Mouse (Mus musculus) ovary, adult 18-20 months (tissue): ENCODE results near the gene Cdk7.
"Not testable (repeated sequence)": the region's sequence is repeated elsewhere in the genome, so short reads cannot be mapped to it uniquely, and the experiment has no call there.

Experiments
- DNase-seq: peaks from one replicate; pipeline ENCODE4 v3.0.0; 2022; ENCODE audit warnings: low spot score, mixed read lengths

Cdk7 gene

DNA sequence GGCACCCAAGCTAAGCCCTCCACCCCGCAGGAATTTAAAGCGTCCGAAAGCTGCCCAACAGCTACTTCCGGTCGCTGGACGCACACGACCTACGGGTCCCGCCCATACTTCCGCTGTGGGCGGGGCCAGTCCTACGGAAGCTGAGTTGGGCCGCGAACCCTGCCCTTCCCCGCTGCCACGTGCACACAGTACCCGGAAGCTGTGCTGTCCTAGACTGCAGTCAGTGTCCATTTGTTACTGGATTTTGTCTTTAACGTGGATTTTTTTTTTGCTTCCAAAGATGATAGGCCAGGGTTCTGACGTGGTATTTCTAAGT, at the start of gene Cdk7:
Cdk7 (minus strand) TSS at position 79 of the 316 bp plus-strand sequence.
- peak; percentile 89 for DNase-seq

- no peak for DNase-seq
These were observed 46.8 kb upstream of the Cdk7 start for GRCm38 (mm10) chr13:100777491-100777890.

- no peak for DNase-seq
These were observed 46.0 kb upstream of the Cdk7 start for GRCm38 (mm10) chr13:100776710-100777109.

- DNase-seq, result no peak
These were observed 45.3 kb upstream of the Cdk7 start for GRCm38 (mm10) chr13:100776056-100776419.

DNA sequence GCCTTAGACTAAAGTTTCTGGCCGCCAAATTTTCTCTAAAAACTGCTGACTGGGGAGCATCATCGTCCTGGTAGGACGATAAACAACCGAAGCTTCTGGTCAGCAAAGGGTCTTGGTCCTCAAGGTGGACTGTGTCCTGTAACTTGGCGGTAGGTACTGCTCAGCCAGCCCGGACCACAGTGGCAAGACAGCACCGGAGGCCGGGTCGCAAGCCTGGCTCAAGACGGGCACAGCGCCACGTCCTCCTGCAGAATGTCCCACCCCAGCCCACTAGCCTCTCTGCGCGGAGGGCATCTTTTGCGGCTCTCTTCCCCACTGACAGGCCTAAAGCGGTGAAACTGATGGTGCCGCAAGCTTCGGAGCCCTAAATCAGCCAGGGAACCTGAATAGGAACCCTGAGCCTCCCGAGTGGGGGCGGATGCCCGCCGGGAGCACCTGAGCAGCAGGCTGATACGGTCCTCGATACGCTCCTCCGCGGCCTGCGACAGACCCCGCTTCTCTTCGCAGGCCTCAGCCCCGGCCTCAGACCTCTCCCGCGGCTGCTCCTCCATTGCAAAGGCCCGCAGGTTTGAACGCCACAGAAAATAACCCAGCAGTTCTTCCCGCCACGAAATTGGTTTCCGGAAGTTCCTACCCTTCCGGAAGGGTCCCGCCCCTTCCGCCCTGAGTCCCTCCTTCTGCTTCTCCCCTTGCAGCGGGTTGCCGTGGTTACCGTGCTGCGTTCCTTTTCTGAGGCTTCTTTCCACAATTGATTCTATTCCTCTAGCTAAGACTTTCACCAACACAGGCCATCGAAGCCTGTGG, 44.7 kb upstream of the Cdk7 start, which contains the start of gene Cenph:
Cenph (minus strand) TSS at position 648 of the 804 bp plus-strand sequence.
- DNase-seq, result peak; percentile 78

- DNase-seq, result no peak
These were observed 44.0 kb upstream of the Cdk7 start for GRCm38 (mm10) chr13:100774704-100775103.

DNA sequence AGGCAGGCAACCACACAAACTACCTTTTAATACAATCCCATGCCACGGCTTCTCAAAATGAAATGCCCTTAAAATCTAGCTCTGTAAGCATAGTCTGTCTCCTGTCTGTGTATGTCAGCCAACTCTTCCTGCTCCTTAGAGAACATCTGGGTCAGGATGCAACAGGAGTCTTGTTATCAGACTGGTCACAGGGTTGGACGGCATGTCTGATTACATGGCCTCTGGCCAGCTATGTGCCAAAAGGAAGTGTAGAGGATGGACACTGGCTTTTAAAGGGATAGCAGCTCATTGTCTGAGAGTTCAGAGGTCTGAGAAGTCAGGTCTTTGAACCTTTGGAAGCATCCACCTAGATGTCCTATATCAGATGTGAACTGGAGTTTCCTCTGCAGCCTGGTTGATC, 24.6 kb upstream of the Cdk7 start:
- no peak for DNase-seq

- no peak for DNase-seq
These were observed 23.4 kb upstream of the Cdk7 start for GRCm38 (mm10) chr13:100754186-100754585.

DNA sequence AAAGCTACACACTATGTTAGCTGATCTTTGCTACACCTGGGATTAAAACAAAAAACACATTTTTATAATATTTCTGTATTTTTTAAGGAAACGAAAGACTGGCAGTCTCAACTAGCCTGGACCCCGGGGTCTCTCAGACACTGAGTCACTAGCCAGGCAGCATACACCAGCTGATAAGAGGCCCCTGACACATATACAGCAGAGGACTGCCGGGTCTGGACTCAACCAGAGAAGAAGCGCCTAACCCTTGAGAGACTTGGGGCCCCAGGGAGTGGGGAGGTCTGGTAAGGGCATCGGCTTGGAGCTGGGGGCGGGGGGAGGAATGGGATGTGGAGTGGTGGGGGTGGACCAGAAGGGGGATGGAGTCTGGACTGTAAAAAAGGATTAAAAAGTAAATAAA, 22.3 kb upstream of the Cdk7 start:
- DNase-seq, result no peak

DNA sequence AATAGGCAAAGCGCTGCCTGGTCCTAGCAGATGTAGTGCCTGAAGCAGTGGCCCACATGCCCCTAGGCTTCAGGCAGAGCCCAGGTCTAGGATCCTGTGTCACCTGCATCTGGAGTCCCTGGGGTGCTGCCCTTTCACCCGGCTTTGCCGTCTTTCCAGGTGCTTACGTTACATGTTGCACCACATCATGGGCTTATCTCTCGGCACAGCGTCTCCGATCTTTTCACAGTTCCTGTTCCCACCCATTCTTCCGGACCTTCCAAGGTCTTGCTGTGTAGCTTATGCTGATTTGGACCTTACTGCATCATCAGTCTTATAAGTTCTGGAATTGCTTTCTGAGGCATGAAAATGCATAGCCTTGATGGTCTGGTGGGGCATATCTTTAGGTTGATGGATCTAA, 21.8 kb upstream of the Cdk7 start:
- no peak for DNase-seq

GRCm38 (mm10) chr13:100751402-100751801, 20.7 kb upstream of the Cdk7 start:
- no peak for DNase-seq

GRCm38 (mm10) chr13:100750799-100751198, 20.1 kb upstream of the Cdk7 start:
- no peak for DNase-seq

- no peak for DNase-seq
These were observed 17.9 kb upstream of the Cdk7 start for GRCm38 (mm10) chr13:100748638-100749037.

DNA sequence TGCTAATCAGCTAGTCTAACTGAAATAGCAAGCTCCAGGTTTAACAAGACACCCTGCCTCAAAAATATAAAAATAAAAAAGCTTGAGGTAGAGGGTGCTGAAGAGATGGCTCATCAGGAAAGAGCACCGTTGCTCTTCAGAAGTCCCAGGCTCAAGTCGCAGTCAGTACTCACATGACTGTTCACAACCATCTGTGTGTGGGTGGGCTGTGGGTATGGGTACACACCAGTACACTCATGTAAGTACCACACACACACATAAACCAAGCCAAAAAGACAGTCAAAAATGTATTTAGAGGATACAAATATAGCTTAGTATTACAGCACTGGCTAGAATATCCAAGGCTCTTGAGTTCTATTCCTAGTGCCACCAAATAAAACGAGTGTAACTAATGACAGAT, 15.4 kb upstream of the Cdk7 start:
- DNase-seq, result no peak

DNA sequence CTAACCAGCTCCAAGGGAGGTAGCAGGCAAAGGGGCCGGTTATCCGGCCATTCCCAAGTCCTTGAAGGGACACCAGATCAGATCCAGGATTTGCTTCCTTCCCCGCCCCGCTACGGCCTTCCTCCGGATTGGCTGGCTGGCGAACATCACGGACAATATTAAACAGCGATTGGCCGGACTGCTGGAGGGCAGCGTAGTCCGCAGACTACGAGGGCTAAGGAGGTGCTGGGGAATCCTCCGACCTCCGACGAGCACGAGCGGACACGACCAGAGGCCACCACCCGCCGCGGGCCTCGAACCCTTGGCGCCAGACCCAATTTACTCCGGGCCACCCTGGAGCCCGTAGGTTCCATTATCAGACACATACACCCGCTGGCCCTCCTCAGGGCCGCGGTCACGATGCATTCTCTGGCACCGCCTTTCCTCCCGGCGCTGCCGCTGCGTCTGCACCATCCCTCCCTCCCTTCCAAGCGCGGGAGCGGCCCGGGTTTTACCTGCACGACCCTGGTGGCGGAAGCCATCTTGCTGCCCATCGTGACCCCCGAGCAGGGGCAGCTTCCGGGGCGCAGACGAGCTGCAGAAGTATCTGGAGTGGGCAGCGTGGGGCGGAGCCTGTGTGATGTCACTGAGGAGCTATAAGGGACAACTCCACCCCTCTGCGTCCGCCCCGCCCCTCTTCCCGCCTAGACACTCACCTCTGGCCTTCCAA, 13.5 kb upstream of the Cdk7 start, which contains the start of gene Mrps36:
Mrps36 (minus strand) TSS at position 624 of the 709 bp plus-strand sequence.
- DNase-seq, result peak; percentile 92

DNA sequence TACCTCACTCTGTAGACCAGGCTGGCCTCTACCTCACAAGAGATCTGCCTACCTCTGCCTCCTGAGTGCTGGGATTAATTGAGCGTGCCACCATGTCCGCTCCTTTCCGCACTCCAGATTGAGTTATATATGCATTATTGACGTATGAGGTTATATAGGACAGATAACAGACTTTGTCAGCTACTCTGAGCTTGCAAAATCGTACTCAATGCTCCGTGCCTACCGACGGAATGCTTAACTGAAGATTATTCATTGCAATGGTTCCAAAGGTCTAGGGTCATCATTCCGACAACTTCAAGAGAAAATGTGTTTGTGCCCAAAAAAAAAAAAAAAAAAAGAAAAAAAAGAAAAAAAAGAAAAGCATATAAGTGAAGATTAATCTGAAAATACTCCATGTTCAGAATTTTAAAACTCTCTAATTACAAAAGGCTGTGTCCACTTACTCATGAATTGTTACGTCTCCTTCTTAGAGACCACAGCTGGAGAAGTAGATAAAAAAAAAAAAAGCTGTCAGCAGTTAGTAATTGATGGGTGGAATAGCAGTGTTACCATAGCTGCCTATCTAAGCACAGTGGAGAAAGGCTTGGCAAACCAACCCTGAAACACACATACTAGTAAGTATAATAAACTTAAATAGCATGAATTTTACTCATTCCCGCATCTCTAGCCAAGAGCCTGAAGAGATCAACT, 12.8 kb upstream of the Cdk7 start:
- no peak for DNase-seq

DNA sequence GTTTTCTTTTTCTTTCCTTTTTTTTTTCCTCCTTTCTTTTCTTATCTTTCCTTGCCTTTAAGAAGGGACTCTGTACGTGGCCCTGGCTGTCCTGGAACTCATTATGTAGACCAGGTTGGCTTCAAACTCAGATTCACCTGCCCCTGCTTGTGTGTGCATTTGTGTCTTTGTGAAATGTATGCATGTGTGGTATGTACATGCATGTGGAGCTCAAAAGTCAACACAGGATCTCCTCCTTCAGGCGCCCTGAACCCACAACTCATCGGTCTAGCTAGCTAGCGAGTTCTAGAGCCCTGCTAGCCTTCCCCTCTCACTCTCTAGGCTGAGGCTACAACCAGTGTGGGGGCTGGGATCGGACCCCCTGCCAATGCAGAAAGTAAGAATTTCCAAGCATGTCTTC, 12.1 kb upstream of the Cdk7 start:
- DNase-seq, result no peak

DNA sequence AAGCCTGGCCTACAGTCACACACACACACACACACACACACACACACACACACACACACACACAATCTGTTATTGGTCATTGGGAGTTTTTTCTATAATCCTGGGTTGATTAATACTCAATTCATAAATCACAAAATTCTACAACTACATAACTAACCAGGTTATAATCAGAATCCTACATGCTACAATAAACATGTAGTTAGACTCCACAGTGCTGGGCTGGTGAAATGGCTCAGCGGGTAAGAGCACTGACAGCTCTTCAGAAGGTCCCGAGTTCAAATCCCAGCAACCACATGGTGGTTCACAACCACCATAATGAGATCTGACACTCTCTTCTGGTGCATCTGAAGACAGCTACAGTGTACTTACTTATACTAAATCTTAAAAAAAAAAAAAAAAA, 2.0 kb upstream of the Cdk7 start:
- DNase-seq, result no peak

DNA sequence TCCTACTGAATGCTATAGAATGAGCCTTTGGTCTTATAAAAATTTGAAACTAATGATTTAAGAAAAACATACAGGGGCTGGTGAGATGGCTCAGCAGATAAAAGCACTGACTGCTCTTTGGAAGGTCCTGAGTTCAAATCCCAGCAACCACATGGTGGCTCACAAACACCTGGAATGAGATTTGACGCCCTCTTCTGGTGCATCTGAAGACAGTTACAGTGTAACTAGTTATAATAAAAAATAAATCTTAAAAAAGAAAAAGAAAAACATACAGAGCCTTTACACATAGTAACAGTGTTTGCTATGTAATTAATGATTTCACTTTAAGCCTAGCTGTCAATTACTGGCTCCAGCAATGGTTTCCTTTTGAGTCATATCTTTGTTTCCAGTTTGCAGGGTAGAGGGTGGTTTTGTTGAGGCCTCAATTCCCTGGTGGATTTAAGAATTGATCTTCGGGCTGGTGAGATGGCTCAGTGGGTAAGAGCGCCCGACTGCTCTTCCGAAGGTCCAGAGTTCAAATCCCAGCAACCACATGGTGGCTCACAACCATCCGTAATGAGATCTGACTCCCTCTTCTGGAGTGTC, 815 bp upstream of the Cdk7 start:
- not testable (repeated sequence) for DNase-seq

DNA sequence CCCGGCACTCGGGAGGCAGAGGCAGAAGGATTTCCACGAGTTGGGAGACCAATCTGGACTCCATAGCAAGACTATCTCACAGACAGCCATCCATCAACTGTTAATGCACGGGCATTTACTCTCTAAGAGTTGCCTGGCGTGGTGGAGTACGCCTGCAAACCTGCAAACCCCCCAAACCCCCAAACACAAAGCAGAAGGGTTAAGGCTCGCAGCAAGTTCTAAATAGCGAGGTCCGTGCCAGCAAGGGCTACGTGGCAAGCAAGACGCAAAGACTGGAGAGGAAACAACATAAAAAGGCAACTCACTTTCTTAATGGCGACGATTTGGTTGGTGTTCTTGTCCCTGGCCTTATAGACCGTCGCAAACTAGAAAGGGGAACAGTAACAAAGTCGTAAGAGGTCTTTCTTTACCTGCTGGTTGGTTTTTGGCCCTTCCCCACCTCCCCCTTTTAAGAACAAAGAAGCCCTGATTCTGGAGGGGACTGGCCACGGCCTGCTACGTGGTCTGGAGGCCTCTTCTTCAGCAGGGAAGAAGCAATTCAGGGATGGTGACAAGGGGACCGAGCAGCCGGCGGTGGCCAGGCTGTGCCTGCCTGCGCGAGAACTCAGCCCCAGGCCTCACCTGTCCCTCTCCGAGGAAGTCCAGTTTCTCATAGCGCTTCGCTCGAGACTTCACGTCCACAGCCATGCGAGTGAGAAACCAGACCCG, 432 bp downstream of the Cdk7 start:
- DNase-seq, result no peak

DNA sequence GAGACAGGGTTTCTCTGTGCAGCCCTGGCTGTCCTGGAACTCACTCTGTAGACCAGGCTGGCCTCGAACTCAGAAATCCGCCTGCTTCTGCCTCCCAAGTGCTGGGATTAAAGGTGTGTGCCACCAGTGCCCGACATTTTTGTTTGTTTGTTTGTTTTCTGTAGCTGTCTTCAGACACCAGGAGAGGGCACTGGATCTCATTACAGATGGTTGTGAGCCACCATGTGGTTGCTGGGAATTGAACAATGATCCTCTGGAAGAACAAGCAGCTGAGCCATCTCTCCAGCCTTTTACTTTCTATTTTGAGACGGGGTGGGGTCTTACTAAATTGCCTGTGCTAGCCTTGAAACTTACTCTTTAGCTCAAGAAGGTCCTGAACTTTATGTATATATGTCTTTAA, 2.2 kb downstream of the Cdk7 start:
- not testable (repeated sequence) for DNase-seq

DNA sequence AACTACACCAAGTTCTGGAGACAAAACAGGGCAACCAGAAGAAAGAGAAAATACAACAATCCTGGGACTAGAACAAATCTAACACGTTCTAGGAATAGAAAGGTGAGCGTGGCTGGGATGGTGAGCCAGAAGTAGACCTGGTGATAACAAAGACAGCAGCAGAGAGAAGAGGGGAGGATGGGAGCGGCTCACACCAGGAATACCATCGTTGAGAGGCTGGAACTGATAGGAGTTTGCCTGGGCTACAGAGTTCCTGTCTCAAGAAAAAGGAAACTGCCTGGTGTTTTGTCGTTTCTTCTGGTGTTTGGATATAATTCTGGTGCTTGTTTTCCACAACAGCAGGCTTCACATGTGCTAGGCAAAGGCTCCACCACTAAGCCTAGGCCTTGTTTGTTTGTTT, 2.7 kb downstream of the Cdk7 start:
- DNase-seq, result no peak
